Mouse (Mus musculus) right cerebral cortex, postnatal 10 days (tissue): ENCODE data around the gene Rbck1.
"Not testable (repeated sequence)": the region's sequence is repeated elsewhere in the genome, so short reads cannot be mapped to it uniquely, and the experiment has no call there.

Experiments used
- DNase-seq, 2 experiments: peaks; one replicate each; pipeline ENCODE4 v3.0.0; 2021; ENCODE audit warnings: low spot score in 2 of 2

The Rbck1 gene

DNA sequence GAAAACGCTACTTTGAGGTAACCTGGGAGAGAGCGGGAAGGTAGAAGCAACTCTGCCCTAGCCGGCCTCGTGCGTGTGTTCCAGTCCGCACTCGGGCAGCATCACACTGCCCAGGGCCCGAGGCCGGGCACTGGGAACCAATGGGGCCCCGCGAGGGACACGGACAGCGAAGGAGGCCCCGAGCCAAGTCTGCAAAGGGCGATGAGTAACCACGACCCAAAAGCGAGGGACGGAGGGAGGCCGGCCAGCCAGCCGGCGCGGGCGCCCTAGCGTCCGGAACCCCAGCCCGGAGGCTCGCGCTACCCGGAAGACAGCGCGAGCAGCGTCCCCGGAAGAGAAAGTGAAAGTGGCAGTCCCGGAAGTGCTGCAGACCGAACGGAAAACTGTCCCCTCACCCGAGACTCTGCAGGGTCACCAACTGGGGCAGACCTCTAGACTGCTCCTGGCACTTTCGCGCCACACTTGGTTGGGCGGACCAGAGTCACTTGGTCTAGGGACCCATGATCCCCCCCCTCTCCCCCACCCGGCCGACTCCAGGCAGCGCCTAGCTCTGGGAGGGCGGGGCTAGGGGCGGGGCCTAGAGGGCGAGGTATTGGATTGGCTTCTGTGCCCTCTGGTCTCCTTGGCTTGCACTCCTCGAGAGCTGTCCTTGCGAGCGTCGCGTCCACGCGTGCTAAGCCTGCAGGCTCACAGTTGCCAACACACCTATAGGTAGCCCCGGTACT is at the start of gene Rbck1:
Gene Rbck1 (minus strand): TSS at position 553 of the 725 bp plus-strand sequence.
- peak; percentile 90 to 93 for DNase-seq

DNA sequence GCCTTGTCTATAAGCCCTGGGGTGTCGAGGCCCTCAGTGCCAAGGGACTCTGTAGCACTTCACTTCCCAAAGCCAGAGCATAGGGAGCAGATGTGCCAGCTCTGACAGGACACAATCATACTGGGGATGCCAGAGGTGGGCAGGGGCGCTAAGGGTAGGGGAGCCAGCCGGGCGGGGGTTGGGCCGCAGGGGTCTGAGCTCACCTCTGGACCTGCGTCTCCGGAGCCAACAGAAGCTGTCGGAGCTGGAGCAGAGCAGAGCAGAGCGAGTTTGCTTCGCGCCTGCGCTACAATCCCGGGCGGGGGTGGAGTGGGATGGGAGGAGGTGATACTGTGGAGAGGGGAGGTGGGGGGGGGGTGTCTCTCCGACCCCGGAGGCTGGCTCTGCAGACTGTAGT is 43.9 kb upstream of the Rbck1 start, which contains the start of gene Nrsn2:
Gene Nrsn2 (minus strand): TSS at position 294 of the 397 bp plus-strand sequence.
- DNase-seq = peak; percentile 53 to 69

GRCm38 (mm10) chr2:152375652-152376344 is 43.3 kb upstream of the Rbck1 start:
- peak; percentile 79 to 84 for DNase-seq

DNA sequence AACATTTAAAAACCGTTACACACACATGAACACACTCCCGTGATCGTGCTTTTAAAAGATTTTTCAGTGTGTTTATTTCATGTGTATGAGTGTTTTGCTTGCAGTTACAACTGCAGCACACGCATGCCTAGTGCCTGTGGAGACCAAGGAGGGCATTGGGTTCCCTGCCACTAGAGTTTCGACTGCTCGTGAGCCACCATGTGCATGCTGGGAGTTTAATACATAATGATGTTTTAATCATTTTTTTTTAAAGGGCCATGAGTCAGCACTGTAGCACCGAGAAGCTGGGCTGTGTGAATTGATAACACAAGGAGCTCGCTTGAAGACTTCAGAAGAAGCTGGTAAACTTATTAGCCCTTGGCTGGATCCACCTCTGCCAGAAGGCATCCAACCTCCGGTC is 41.1 kb upstream of the Rbck1 start:
- no peak for DNase-seq

- DNase-seq = no peak
These were observed 40.2 kb upstream of the Rbck1 start for GRCm38 (mm10) chr2:152372661-152373060.

- DNase-seq = no peak
These were observed 39.7 kb upstream of the Rbck1 start for GRCm38 (mm10) chr2:152372104-152372503.

DNA sequence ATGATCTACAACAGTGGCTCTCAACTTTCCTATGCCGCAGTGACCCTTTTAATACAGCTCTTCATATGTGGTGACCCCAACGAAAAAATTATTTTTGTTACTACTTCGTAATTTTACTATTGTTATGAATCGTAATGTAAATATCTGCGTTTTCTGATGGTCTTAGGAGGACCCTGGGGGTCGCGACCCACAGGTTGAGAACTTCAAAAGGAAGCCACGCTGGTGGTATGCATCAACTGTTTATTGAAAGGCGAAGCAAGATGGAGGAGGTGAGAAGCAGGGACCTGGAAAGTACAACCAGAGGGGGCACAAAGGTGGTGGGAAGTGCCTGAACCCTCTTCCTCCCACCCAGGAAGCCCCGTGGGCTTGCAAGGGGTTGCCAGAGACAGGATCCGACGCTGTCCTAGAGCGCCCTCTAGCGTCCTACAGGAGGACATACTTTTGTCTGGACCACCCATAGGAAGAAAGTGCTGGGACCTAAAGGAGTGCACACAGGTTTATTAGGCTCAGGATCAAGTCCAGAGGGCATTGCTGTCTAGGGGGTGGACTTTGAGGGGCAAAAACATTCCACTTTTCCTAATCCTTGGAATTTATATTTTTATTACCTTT is 36.2 kb upstream of the Rbck1 start:
- DNase-seq = peak; percentile 42 to 70

GRCm38 (mm10) chr2:152367917-152368316 is 35.5 kb upstream of the Rbck1 start:
- DNase-seq = no peak

DNA sequence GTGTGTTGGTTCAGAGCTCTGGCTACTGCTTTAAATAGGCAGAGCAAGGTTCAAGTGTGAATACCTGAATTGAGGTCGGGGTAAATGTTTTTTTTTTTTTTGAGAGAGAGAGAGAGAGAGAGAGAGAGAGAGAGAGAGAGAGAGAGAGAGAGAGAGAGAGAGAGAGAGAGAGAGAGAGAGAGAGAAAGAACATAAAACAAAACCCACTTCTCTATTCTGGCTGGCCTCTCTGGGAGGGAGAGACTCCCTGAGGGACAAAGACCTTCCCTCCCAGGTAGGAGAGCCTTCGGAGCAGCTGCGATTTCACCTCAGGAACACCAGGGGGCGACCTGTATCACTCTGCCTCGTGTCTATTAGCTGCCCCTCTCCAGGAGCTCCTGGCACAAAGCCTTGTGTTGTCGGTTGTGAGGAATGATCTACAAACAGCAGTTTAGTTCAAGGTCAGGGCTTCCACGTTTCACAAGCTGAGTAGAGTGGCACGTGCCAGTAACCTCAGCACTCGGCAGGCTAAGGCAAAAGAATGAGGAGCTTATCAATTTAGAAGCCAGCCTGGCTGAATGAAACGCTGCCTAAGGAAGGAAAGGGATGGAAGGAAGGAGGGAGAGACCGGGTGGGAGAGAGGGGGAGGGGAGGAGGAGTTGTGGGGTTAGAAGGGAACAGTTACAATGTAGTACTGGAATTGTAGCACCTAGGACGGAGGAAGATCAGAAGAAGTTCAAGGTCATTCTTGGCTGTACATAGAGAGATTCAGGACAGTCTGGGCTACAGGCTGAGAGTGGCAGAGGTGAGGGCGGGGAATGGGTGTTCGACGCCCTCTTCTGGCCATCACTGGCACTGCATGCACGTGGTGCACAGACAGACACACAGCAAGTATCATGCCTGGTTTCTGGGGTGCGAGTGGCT is 31.0 kb upstream of the Rbck1 start:
- peak; percentile 82 to 84 for DNase-seq

GRCm38 (mm10) chr2:152361193-152361592 is 28.7 kb upstream of the Rbck1 start:
- DNase-seq = no peak

- DNase-seq = no peak
These were observed 27.9 kb upstream of the Rbck1 start for GRCm38 (mm10) chr2:152360271-152360775.

- no peak for DNase-seq
These were observed 27.2 kb upstream of the Rbck1 start for GRCm38 (mm10) chr2:152359616-152360015.

- not testable (repeated sequence) for DNase-seq
These were observed 26.5 kb upstream of the Rbck1 start for GRCm38 (mm10) chr2:152358977-152359376.

DNA sequence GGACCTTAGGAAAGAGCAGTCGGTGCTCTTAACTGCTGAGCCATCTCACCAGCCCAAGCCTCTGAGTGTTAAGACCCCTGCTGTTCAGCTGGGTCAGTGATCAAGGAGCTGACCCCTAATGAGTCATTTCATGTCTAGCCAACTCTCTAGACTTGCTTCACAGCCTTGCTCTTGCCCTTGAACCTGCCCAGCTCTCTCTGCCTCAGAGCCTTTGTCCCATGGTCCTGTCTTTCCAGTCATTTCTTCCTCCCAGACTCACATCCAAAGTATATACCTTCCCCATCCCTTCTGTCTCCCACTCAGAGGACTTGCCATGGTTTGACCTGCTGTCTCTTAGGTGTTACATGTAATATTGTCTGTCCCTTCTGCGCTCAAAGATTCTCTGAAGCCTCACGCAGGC is 24.8 kb upstream of the Rbck1 start:
- DNase-seq = no peak

- DNase-seq = peak; percentile 52 to 66
These were observed 17.5 kb upstream of the Rbck1 start for GRCm38 (mm10) chr2:152349842-152350540.

DNA sequence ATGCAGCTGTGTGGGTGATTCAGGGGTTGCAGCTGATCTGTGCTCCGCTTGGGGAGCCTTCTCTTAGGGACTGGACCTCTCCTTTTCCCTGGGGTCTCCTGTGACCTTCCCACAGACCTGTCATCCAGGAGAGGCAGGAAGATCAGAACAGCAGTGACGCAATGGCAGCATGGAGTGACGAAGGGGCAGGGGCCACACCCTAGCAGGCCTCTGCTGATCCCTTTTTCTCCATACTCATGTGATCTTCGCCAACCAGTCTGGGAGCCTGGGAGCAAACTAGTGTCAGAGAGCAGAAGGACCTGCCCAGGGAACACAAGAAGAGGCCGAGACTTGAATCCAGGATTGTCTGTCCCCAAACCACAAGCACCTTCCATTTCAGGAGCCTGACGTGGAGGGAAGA is 16.8 kb upstream of the Rbck1 start:
- DNase-seq = no peak

DNA sequence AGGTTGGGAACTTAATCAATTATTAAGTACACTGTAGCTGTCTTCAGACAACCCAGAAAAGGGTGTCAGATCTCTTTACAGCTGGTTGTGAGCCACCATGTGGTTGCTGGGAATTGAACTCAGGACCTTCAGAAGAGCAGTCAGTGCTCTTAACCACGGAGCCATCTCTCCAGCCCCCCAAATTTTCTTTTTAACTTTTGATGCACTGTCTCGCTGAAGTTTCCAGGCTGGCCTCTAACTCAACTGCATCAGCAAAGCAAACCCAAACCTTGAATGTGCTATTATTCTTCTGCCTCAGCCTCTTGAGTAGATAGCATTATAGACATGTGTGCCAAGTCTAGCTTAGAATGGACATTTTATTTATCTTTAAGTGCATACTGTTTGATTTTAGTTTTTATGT is 15.3 kb upstream of the Rbck1 start:
- DNase-seq = no peak

DNA sequence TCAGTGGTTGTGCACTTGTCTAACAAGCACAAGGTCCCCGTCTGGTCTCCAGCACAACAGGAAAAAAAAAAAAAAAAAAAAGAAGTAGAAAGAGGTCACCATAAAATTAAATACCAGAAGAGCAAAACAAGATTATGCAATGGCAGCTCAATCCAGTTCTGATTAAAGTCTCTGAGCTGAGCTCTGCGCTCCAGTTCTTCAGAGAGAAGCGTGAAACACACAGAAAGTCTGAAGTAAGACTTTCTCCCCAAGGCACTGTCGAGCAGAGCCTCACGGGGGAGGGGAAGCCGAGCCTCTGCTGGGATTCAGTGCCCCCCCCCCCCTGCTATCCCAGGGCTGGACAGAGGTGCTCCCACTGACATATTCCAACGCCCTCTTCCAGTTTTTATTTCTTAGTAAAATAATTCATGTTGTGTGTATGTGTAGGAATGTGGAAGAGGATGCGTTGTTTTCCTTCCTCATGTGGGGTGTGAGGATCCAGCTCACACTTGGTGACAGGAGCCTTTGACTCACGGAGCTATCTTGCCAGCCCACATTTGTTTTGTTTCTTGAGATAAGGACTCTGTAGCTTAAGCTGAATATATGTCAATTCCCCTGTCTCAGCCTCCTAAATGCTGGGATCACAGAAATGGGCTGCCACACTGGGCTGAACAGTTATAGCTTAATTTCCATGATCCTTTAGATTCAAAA is 14.5 kb upstream of the Rbck1 start:
- DNase-seq = no peak

- no peak for DNase-seq
These were observed 12.9 kb upstream of the Rbck1 start for GRCm38 (mm10) chr2:152345393-152345792.

- no peak for DNase-seq
These were observed 12.5 kb upstream of the Rbck1 start for GRCm38 (mm10) chr2:152344909-152345308.
